In the genomic region with DNA sequence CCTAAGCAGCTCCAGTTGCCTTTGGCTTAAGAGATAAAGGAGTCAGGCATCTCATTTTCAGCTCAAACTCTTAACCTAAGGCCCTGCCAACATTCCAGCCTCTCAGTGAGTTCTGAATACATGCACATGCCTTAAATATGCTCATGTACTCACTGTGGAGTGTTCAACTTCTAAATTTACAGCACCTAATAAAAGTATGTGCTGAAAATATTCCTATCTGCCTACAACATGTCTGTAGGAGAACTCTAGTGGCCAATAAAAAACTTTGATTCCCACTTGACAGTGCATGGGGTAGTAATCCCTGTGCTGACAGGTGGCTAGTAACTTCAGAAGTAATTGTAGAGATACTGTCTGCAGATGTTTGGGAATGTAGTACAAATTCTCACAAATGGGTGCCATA, we compare ENCODE assay signal across 23 mouse cellular contexts.
DNase-seq lines count a peak whose midpoint lies in the region; ATAC-seq lines count a peak whose summit lies in the region.
"Had no signal": no experiment of that assay in that cellular context is flagged by ENCODE, and none has a peak within 500 bp of the region (broad histone marks: within the 10 kb centered on the region; RNA-seq: fewer than 3 reads in every experiment).

No protein-coding gene starts in this region.

- H3K4me3 ChIP-seq in heart, embryonic 15.5 days, result no peak overlapping the region
- H3K4me3 ChIP-seq in limb, embryonic 13.5 days, result no peak overlapping the region
- H3K4me3 ChIP-seq in limb, embryonic 10.5 days, result no peak overlapping the region
- H3K4me3 ChIP-seq: embryonic facial prominence, embryonic 10.5 days; embryonic facial prominence, embryonic 12.5 days; forebrain, embryonic 13.5 days; forebrain, embryonic 15.5 days had no signal

- H3K9me3 ChIP-seq in heart, embryonic 15.5 days (replicated peaks), result no peaks in the 10 kb centered on the region
- H3K9me3 ChIP-seq in limb, embryonic 13.5 days, result peaks cover 4% of the 10 kb centered on the region; the same call in 1 of the 2 replicates
- no peaks in the 10 kb centered on the region for H3K9me3 ChIP-seq in limb, embryonic 10.5 days (replicated peaks)
- H3K9me3 ChIP-seq: embryonic facial prominence, embryonic 10.5 days; embryonic facial prominence, embryonic 12.5 days; forebrain, embryonic 13.5 days; forebrain, embryonic 15.5 days had no signal

- H3K4me1 ChIP-seq in heart, embryonic 15.5 days (replicated peaks), result no peaks in the 10 kb centered on the region; the same call in 1 of the 2 replicates
- peaks cover 4% of the 10 kb centered on the region; the same call in 1 of the 2 replicates for H3K4me1 ChIP-seq in limb, embryonic 13.5 days
- no peaks in the 10 kb centered on the region for H3K4me1 ChIP-seq in limb, embryonic 10.5 days
- H3K4me1 ChIP-seq: embryonic facial prominence, embryonic 12.5 days; forebrain, embryonic 13.5 days; forebrain, embryonic 15.5 days had no signal

- no peaks in the 10 kb centered on the region for H3K27me3 ChIP-seq in heart, embryonic 15.5 days
- H3K27me3 ChIP-seq in limb, embryonic 13.5 days, result no peaks in the 10 kb centered on the region
- no peaks in the 10 kb centered on the region for H3K27me3 ChIP-seq in limb, embryonic 10.5 days (ENCODE audit: low read depth, poor library complexity, severe bottlenecking)
- H3K27me3 ChIP-seq: CH12.LX; embryonic facial prominence, embryonic 12.5 days; forebrain, embryonic 13.5 days; forebrain, embryonic 15.5 days had no signal

- no peaks in the 10 kb centered on the region for H3K36me3 ChIP-seq in heart, embryonic 15.5 days
- no peaks in the 10 kb centered on the region for H3K36me3 ChIP-seq in limb, embryonic 13.5 days
- no peaks in the 10 kb centered on the region for H3K36me3 ChIP-seq in limb, embryonic 10.5 days
- H3K36me3 ChIP-seq: embryonic facial prominence, embryonic 10.5 days; embryonic facial prominence, embryonic 12.5 days; forebrain, embryonic 15.5 days; G1E had no signal

- 0 out of 2 replicates have a peak, but pooled peaks have one; percentile 18 for ATAC-seq in heart, embryonic 15.5 days (replicated peaks; ENCODE audit: insufficient number of reproducible peaks, insufficient read depth, low FRiP score, low read depth)
- peak; percentile 87 for ATAC-seq in limb, embryonic 13.5 days (ENCODE audit: low FRiP score, low read depth)
- ATAC-seq: activated CD4-positive, CD25-positive, alpha-beta regulatory T cell, adult 4 months; CD4-positive, CD25-positive, alpha-beta regulatory T cell, adult 4 months; forebrain, embryonic 13.5 days; forebrain, embryonic 15.5 days; Patski had no signal

- H3K9ac ChIP-seq in heart, embryonic 15.5 days, result no peak overlapping the region
- H3K9ac ChIP-seq in limb, embryonic 13.5 days, result no peak overlapping the region
- H3K9ac ChIP-seq: embryonic facial prominence, embryonic 12.5 days; forebrain, embryonic 13.5 days; forebrain, embryonic 15.5 days had no signal

- DNase-seq in heart, postnatal 4 days, result no peak
- DNase-seq in limb, embryonic 10.5 days (ENCODE audit: low spot score), result no peak
- no peak for DNase-seq in retina, postnatal 1 day
- DNase-seq: adrenal gland, adult 8-10 months; adrenal gland, postnatal 14 days; adrenal gland, postnatal 36 days; B cell, adult 2 months; cerebellum, adult 11-12 months; cerebellum, adult 2 months; cerebellum, adult 9-10 months; cerebellum, postnatal 10 days; cerebellum, postnatal 25 days had no signal

- no peak overlapping the region for H3K27ac ChIP-seq in heart, embryonic 15.5 days
- no peak overlapping the region for H3K27ac ChIP-seq in limb, embryonic 13.5 days
- no peak overlapping the region for H3K27ac ChIP-seq in limb, embryonic 10.5 days
- H3K27ac ChIP-seq: embryonic facial prominence, embryonic 10.5 days; embryonic facial prominence, embryonic 12.5 days; forebrain, embryonic 13.5 days; forebrain, embryonic 15.5 days had no signal

- no peak overlapping the region for H3K4me2 ChIP-seq in heart, embryonic 15.5 days
- H3K4me2 ChIP-seq in limb, embryonic 13.5 days (replicated peaks), result no peak overlapping the region
- H3K4me2 ChIP-seq: embryonic facial prominence, embryonic 12.5 days; forebrain, embryonic 13.5 days; forebrain, embryonic 15.5 days had no signal
